Mouse (Mus musculus) neural tube, embryonic 13.5 days (tissue): ENCODE data around the gene Mnt. TPM values are rescaled to one million over a fixed set of nuclear protein-coding genes. Genes with fewer than 3 reads are reported as not detected.

Experiments used
- ATAC-seq: fragments of 200-750 bp; cut with Nextera tagmentation; 2 replicates; pipeline ENCODE4 v1.8.0; 2017; ENCODE audit warnings: low read depth, mild to moderate bottlenecking, moderate TSS enrichment, moderate library complexity
- H3K27ac ChIP-seq: fragments of 300-500 bp; sonication (generic); replicated peaks from 2 replicates; pipeline ENCODE4 v1.5.1; 2015; ENCODE audit warnings: moderate library complexity, mild to moderate bottlenecking, inconsistent platforms
- H3K27me3 ChIP-seq: fragments of 300-500 bp; sonication (generic); 2 replicates; pipeline ENCODE4 v1.6.1; 2015; ENCODE audit warnings: mild to moderate bottlenecking, inconsistent platforms
- H3K36me3 ChIP-seq: fragments of 300-500 bp; sonication (generic); 2 replicates; pipeline ENCODE4 v1.6.1; 2015; ENCODE audit warnings: mild to moderate bottlenecking, inconsistent platforms
- H3K4me1 ChIP-seq: fragments of 300-500 bp; sonication (generic); replicated peaks from 2 replicates; pipeline ENCODE4 v1.6.1; 2015; ENCODE audit warnings: inconsistent platforms
- H3K4me2 ChIP-seq: fragments of 300-500 bp; sonication (generic); 2 replicates; pipeline ENCODE4 v1.6.1; 2015; ENCODE audit warnings: inconsistent platforms, mild to moderate bottlenecking, moderate library complexity
- H3K4me3 ChIP-seq: fragments of 300-500 bp; sonication (generic); 2 replicates; pipeline ENCODE4 v1.5.1; 2015; ENCODE audit warnings: mild to moderate bottlenecking, inconsistent platforms
- H3K9ac ChIP-seq: fragments of 300-500 bp; sonication (generic); 2 replicates; pipeline ENCODE4 v1.6.1; 2015; ENCODE audit warnings: moderate library complexity, mild to moderate bottlenecking, inconsistent platforms
- H3K9me3 ChIP-seq: fragments of 300-500 bp; sonication (generic); 2 replicates; pipeline ENCODE4 v1.6.1; 2016; ENCODE audit warnings: inconsistent platforms
- WGBS: fragments of 180-500 bp; shearing (Covaris S2); methylation state at CpG from one replicate; pipeline ENCODE4 v1.1.7; 2015; 5-methylcytosine and 5-hydroxymethylcytosine counted together
- polyA plus RNA-seq: library from polyadenylated mRNA; unstranded; fragments of >200 nt; fragmentation: Nextera tagmentation; extraction: Ambion mirVana; gene quantifications from 2 replicates; pipeline ENCODE4 v1.2.1, GENCODE M21; 2015

Gene Mnt
- polyA plus RNA-seq, 1 experiment from 2014 or later = 8.9 TPM

DNA sequence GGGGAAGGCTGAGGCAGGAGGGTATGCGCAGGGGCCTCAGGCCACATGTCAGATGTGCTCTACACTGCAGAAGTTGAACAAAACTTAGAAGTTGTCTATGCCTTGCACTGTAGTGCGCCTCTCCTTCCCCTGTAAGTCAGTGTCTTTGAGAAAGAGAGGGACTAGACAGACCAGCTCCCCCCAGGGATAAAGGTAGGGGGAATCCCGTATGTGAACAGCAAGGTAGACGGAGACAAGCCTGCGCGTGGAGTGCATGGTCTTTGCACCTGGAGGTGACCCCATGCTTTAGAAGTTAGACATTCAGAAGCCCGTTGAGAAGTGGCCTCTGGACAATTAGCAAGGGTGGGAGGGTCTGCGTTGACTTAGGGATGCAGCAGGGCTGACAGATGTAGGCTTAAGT, 10.0 kb downstream of the Mnt start:
- Histone ChIP-seq H3K27me3 (no peaks in the 10 kb centered on the region), H3K36me3 (peaks cover 44% of the 10 kb centered on the region), H3K27ac (0 out of 2 replicates have a peak overlapping the region, but pooled peaks have one; percentile 46), H3K9me3 (no peaks in the 10 kb centered on the region), H3K9ac (no peak overlapping the region), H3K4me3 (no peak overlapping the region), H3K4me2 (no peak overlapping the region), H3K4me1 (peaks cover 34% of the 10 kb centered on the region)
- 93% methylated on average over 8 of the region's 8 CpGs for WGBS
- ATAC-seq = no peak

DNA sequence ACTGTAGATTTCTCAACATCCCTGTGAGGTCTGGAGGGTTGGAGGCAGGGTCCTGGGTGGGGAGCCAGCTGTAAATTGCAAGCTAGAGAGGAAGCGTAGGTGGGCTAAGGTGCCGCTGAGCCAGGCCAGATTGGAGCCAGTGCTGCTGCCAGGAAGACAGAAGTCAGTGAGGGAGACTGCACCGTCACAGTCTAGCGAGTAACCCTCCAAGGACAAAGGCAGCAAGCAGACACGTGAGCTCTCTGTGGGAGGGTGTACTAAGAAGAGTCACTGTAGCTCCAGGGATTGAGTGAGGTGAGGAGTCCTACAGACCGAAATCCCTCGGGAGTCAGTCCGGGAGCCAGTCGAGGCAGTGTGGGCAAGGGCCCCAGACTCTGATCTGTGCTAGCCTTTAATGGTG, 10.6 kb downstream of the Mnt start:
- H3K36me3 ChIP-seq = peaks cover 47% of the 10 kb centered on the region
- no peaks in the 10 kb centered on the region for H3K27me3 ChIP-seq
- WGBS = 76% methylated on average over 9 of the region's 9 CpGs
- H3K27ac ChIP-seq = peak overlapping the region; percentile 46; the same call in 1 of the 2 replicates
- ATAC-seq = no peak
- peaks cover 28% of the 10 kb centered on the region for H3K4me1 ChIP-seq
- no peak overlapping the region for H3K9ac ChIP-seq
- H3K9me3 ChIP-seq = no peaks in the 10 kb centered on the region
- H3K4me2 ChIP-seq = no peak overlapping the region
- H3K4me3 ChIP-seq = no peak overlapping the region

DNA sequence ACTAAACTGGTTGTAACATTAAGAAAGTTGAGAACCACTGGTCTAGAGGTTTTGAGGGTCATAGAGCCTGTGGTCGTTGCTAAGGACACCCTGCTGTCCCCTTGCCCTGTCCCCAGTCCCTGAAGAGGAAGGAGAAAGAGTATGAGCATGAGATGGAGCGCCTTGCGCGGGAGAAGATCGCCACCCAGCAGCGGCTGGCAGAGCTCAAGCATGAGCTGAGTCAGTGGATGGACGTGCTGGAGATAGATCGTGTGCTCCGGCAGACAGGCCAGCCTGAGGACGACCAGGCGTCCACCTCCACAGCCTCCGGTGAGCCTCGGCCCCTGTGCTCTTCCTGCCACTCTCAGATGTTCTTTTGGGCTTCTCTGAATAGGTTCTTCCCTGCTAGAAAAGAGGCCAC, 11.3 kb downstream of the Mnt start:
- Histone ChIP-seq H3K27me3 (no peaks in the 10 kb centered on the region), H3K27ac (no peak overlapping the region), H3K4me2 (no peak overlapping the region), H3K4me1 (peaks cover 21% of the 10 kb centered on the region), H3K36me3 (peaks cover 47% of the 10 kb centered on the region), H3K9me3 (no peaks in the 10 kb centered on the region), H3K9ac (no peak overlapping the region), H3K4me3 (no peak overlapping the region)
- 87% methylated on average over 13 of the region's 13 CpGs for WGBS
- no peak for ATAC-seq

DNA sequence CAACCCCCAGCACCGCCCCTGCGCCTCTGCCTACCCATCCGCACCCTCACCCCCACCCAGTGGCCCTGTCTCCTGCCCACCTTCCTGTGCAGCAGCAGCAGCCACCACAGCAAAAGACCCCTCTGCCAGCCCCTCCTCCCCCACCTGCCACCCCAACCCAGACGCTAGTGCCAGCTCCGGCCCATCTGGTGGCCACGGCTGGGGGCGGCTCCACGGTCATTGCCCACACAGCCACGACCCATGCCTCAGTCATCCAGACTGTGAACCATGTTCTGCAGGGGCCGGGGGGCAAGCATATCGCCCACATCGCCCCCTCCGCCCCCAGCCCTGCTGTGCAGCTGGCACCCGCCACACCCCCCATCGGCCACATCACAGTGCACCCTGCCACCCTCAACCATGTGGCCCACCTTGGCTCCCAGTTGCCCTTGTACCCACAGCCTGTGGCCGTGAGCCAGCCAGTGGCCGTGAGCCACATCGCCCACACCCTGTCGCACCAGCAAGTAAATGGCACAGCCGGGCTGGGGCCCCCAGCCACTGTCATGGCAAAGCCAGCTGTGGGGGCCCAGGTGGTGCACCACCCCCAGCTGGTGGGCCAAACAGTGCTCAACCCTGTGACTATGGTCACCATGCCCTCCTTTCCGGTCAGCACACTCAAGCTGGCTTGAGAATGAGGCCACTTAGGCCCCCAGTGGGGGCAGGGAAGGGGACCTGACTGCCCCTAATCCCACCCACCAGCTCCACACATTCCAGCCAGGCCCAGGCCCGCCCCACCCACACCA, 12.1 kb downstream of the Mnt start:
- Histone ChIP-seq H3K9me3 (no peaks in the 10 kb centered on the region), H3K36me3 (peaks cover 47% of the 10 kb centered on the region), H3K4me2 (no peak overlapping the region), H3K27ac (no peak overlapping the region), H3K4me3 (no peak overlapping the region), H3K4me1 (peaks cover 13% of the 10 kb centered on the region), H3K27me3 (no peaks in the 10 kb centered on the region), H3K9ac (no peak overlapping the region)
- 89% methylated on average over 22 of the region's 22 CpGs for WGBS
- ATAC-seq = no peak

DNA sequence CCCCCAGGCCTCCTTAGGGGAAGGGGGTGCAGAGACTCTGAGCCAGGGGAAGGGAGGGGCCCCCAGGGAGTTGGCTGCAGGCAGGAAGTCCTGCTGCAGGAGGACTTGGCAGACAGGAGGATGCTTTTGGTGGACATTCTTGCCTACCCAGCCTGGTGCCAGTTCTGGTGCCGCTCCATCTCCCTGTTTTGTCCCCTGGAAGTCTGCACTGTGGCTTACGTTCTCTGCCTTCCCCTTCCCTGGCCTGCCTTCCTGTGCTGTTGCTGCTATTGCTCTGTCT, 12.7 kb downstream of the Mnt start:
- Histone ChIP-seq H3K4me2 (no peak overlapping the region), H3K4me3 (no peak overlapping the region), H3K27ac (no peak overlapping the region), H3K4me1 (peaks cover 14% of the 10 kb centered on the region), H3K27me3 (no peaks in the 10 kb centered on the region), H3K9me3 (no peaks in the 10 kb centered on the region), H3K9ac (no peak overlapping the region), H3K36me3 (peaks cover 47% of the 10 kb centered on the region)
- no peak for ATAC-seq
- WGBS = 94% methylated on average over 2 of the region's 2 CpGs

DNA sequence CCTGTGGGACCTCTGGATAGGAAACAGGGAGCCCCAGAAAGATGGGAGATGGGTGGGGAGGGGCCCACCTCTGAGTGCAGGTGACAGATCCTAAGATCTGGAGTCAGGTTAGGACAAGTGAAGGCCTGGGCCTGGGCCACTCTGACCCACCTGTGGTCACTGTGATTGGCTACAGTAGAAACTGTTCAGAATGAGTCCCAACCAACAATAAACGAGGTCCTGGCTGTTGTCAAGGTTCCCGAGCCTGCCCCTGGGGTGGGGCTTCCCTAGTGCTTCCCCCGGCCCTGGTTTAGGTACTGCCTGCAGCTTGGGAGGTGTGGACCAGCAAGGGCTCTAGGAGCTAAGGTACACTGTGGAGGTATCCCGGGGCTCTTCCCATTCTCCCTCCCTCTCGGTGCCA, 13.0 kb downstream of the Mnt start:
- no peak overlapping the region for H3K4me2 ChIP-seq
- H3K36me3 ChIP-seq = peaks cover 47% of the 10 kb centered on the region
- H3K9ac ChIP-seq = no peak overlapping the region
- H3K4me1 ChIP-seq = peaks cover 10% of the 10 kb centered on the region
- H3K27ac ChIP-seq = no peak overlapping the region
- 67% methylated on average over 5 of the region's 5 CpGs for WGBS
- H3K4me3 ChIP-seq = no peak overlapping the region
- no peaks in the 10 kb centered on the region for H3K27me3 ChIP-seq
- no peaks in the 10 kb centered on the region for H3K9me3 ChIP-seq
- ATAC-seq = no peak

DNA sequence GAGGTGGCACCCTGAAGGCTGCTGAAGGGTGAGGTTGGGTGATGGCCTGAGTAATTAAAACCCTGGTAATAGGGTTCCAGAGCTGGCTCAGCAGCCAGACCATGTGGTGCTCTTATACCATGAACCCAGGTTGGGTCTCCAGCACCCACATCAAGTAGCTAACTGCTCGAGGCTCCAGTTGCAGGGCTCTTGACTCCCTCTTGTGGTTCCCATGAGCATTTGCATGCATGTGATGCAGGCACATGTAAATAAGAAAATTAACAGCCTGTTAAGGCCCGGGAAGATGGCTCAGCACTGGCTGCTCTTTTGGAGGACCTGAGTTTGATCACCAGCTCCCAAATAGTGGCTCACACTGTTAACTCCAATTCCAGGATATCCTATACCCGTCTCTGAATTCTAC, 15.1 kb downstream of the Mnt start:
- no peak overlapping the region for H3K4me2 ChIP-seq
- no peaks in the 10 kb centered on the region for H3K9me3 ChIP-seq
- peaks cover 4% of the 10 kb centered on the region for H3K4me1 ChIP-seq
- H3K27me3 ChIP-seq = no peaks in the 10 kb centered on the region
- H3K9ac ChIP-seq = no peak overlapping the region
- H3K27ac ChIP-seq = no peak overlapping the region
- 70% methylated on average over 3 of the region's 3 CpGs for WGBS
- no peak for ATAC-seq
- H3K36me3 ChIP-seq = peaks cover 60% of the 10 kb centered on the region
- H3K4me3 ChIP-seq = no peak overlapping the region

DNA sequence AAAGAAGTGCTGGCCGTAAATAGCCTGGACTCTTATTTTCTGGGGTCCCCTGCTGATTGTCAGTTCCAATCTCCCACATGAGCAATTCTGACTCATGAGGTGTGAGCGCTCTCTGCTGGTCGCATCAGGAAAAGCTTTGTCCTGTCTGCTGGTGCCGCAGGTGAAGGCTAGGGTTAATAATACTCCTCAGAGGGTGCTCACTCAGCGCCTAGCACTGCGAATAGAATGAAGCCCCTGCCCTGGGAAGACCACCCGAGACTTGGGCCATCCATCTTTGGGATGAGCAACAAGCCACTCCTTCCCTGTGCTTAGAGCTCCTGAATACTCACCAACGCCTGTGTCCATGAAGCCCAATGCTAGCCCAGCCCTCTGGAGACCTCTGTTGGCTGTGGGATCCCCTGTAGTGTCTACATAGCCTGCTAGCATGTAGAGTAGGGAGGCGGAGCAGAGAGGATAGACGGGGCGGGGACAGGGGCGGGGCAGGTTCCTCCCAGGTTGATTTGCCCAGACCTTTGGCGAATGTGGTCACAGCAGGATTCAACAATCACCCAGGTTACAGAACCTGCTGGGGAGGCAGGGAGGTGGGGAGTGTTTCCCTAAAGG, 17.3 kb downstream of the Mnt start:
- Histone ChIP-seq H3K36me3 (peaks cover 61% of the 10 kb centered on the region), H3K4me1 (peaks cover 4% of the 10 kb centered on the region), H3K9ac (no peak overlapping the region), H3K4me3 (no peak overlapping the region), H3K9me3 (no peaks in the 10 kb centered on the region), H3K4me2 (no peak overlapping the region), H3K27ac (no peak overlapping the region), H3K27me3 (no peaks in the 10 kb centered on the region)
- 4% methylated on average over 13 of the region's 13 CpGs for WGBS
- ATAC-seq = peak; percentile 42; the same call in 1 of the 2 replicates

DNA sequence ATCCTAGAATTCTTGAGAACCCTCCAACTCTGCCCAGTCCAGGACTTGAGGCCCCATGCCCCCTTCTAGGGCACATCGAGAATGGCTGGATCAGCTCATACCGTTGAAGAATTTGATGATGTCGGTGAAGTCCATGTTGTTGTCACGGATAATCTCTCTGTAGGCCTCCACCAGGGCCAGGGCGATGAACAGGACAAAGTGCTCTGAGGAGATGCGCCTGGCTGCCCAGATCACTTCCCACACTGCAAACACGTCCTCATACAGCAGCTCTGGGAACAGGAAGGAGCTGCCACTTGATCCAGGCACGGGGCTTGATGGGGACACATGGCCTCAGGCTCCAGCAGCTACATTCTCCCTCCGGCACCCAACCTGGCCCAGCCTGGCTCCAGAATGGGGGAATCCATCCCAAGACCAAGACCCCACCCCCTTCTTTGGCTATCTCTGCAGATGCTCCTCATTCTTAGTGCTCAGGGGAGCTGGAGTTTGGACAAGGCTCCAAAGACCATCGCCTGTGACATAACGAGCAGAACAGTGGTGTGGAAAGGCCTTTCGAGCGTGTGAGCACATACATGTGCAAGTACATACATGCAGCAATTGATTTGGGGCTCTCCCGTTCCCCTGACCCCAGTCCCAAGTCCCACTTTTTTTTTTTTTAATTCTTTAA, 20.4 kb downstream of the Mnt start:
- H3K36me3 ChIP-seq = peaks cover 48% of the 10 kb centered on the region
- no peak overlapping the region for H3K4me2 ChIP-seq
- WGBS = 84% methylated on average over 14 of the region's 14 CpGs
- H3K9me3 ChIP-seq = no peaks in the 10 kb centered on the region
- H3K27me3 ChIP-seq = no peaks in the 10 kb centered on the region
- H3K9ac ChIP-seq = no peak overlapping the region
- H3K4me3 ChIP-seq = no peak overlapping the region
- no peak for ATAC-seq
- no peak overlapping the region for H3K27ac ChIP-seq
- H3K4me1 ChIP-seq = peaks cover 4% of the 10 kb centered on the region

DNA sequence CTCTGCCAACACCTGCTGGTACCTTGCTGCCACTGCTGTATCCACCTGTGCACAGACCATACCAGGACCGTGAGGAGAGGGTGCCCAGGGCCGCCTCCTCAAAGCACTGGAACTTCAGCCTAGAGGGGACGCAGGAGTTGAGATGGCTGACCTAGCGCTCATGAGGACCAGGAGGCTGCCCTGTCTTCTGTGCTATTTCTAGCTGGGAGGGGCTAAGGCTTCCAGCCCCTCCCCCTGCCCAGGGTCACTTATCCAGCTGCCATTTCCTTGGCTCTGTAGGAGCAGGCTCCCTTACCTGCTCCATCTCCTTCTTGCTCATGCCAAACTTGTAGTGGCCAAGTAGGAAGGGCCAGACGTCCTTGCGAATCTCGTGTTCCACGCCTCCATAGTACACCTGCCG, 27.0 kb downstream of the Mnt start:
- 85% methylated on average over 9 of the region's 9 CpGs for WGBS
- ATAC-seq = no peak
- Histone ChIP-seq H3K27ac (no peak overlapping the region), H3K36me3 (peaks cover 62% of the 10 kb centered on the region), H3K9ac (no peak overlapping the region), H3K4me2 (no peak overlapping the region), H3K4me3 (no peak overlapping the region), H3K9me3 (no peaks in the 10 kb centered on the region), H3K4me1 (no peaks in the 10 kb centered on the region), H3K27me3 (no peaks in the 10 kb centered on the region)

DNA sequence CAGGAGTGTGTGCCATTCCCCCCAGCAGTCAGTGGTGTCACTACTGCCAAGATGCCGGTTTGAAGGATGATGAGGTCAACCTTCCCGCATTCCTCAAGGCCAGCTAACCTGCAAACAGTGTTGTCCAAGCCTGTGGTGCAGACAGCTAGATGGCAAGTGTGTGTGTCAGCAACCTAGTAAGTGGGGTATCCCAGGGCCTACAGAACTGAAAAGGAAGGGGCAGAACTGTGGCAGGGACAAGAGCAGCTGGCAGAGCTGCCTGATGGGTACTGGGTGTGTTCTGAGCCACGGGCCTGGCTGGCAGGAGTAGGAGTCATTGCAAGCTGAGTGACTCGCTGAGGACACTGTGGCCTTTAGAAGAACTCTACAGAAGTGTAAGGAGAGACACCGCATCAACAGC, 31.4 kb downstream of the Mnt start:
- 88% methylated on average over 5 of the region's 5 CpGs for WGBS
- ATAC-seq = no peak
- Histone ChIP-seq H3K27me3 (no peaks in the 10 kb centered on the region), H3K9me3 (no peaks in the 10 kb centered on the region), H3K4me2 (no peak overlapping the region), H3K27ac (no peak overlapping the region), H3K36me3 (peaks cover 73% of the 10 kb centered on the region), H3K9ac (no peak overlapping the region), H3K4me3 (no peak overlapping the region), H3K4me1 (no peaks in the 10 kb centered on the region)

DNA sequence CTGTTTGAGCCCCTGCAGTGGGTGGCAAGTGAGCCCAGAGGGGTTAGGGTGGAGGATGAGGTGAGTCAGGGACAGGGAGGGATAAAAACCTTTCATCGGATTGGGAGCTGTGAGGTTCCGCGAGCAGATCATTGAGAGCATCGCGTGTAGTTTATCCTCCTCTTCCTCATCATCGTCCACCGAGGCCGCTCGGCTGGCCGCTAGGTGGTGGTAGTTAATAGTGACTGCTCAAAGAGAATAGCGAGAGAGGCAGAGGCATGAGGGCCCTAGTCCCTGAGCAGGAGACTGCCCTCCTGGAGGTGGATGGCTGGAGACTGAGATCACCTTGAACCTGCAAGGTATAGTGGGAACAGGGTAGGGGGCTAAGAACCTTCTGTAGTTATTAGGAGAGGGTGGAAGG, 32.8 kb downstream of the Mnt start:
- no peak for ATAC-seq
- Histone ChIP-seq H3K9me3 (no peaks in the 10 kb centered on the region), H3K9ac (no peak overlapping the region), H3K27me3 (no peaks in the 10 kb centered on the region), H3K4me3 (no peak overlapping the region), H3K4me1 (no peaks in the 10 kb centered on the region; the same call in 1 of the 2 replicates), H3K27ac (no peak overlapping the region), H3K36me3 (peaks cover 74% of the 10 kb centered on the region), H3K4me2 (no peak overlapping the region)
- 20% methylated on average over 11 of the region's 11 CpGs for WGBS
